Mouse (Mus musculus) forebrain, postnatal 0 days (tissue): ENCODE data around the gene Gpam. TPM values are rescaled to one million over a fixed set of nuclear protein-coding genes. Genes with fewer than 3 reads are reported as not detected.

Experiments used
- ATAC-seq: fragments of 200-750 bp; cut with Nextera tagmentation; 2 replicates; pipeline ENCODE4 v1.8.0; 2017; ENCODE audit warnings: mild to moderate bottlenecking, moderate library complexity
- DNase-seq: peaks from one replicate; pipeline ENCODE4 v3.0.0-alpha.2; 2015
- H3K27ac ChIP-seq: fragments of 300-500 bp; sonication (generic); 2 replicates; pipeline ENCODE4 v1.5.1; 2014; ENCODE audit warnings: low read depth, mild to moderate bottlenecking, antibody characterized with exemption, low read length, moderate library complexity, mixed read lengths
- H3K27me3 ChIP-seq: fragments of 300-500 bp; sonication (generic); 2 replicates; pipeline ENCODE4 v1.6.1; 2014; ENCODE audit warnings: mild to moderate bottlenecking, low read length, mixed read lengths; ENCODE audit not compliant: insufficient read depth
- H3K36me3 ChIP-seq: fragments of 300-500 bp; sonication (generic); 2 replicates; pipeline ENCODE4 v1.6.1; 2014; ENCODE audit warnings: mild to moderate bottlenecking, moderate library complexity; ENCODE audit not compliant: insufficient read depth
- H3K4me1 ChIP-seq: fragments of 300-500 bp; sonication (generic); 2 replicates; pipeline ENCODE4 v1.6.1; 2014; ENCODE audit warnings: antibody characterized with exemption; ENCODE audit not compliant: insufficient read depth
- H3K4me2 ChIP-seq: fragments of 300-500 bp; sonication (generic); 2 replicates; pipeline ENCODE4 v1.6.1; 2014; ENCODE audit warnings: low read depth, mild to moderate bottlenecking, moderate library complexity
- H3K4me3 ChIP-seq: fragments of 300-500 bp; sonication (generic); 2 replicates; pipeline ENCODE4 v1.5.1; 2014; ENCODE audit warnings: low read depth, low read length, mixed read lengths
- H3K9ac ChIP-seq: fragments of 300-500 bp; sonication (generic); 2 replicates; pipeline ENCODE4 v1.6.1; 2014; ENCODE audit warnings: mild to moderate bottlenecking
- H3K9me3 ChIP-seq: fragments of 300-500 bp; sonication (generic); 2 replicates; pipeline ENCODE4 v1.6.1; 2016; ENCODE audit warnings: low read length
- CTCF ChIP-seq: sonication (generic); IDR thresholded peaks from 2 replicates; pipeline ENCODE4 v1.5.1; 2016; ENCODE audit warnings: antibody characterized with exemption, control low read depth, low read depth
- WGBS: fragments of 180-500 bp; shearing (Covaris S2); extraction: QIAGEN DNeasy Blood & Tissue Kit; methylation state at CpG from one replicate; pipeline ENCODE4 v1.1.7; 2014; 5-methylcytosine and 5-hydroxymethylcytosine counted together
- polyA plus RNA-seq: library from polyadenylated mRNA; unstranded; fragments of >200 nt; fragmentation: Nextera tagmentation; extraction: Ambion mirVana; gene quantifications from 2 replicates; pipeline ENCODE4 v1.2.1, GENCODE M21; 2015
- total RNA-seq: library from RNA; depleted of rRNA; stranded (reverse); fragments of >200 nt; gene quantifications from 2 replicates; pipeline ENCODE4 v1.2.3, GENCODE M21; 2014

Gene Gpam
- total and polyA plus RNA-seq, 2 experiments from 2014 or later = 20.6 to 58.6 TPM

DNA sequence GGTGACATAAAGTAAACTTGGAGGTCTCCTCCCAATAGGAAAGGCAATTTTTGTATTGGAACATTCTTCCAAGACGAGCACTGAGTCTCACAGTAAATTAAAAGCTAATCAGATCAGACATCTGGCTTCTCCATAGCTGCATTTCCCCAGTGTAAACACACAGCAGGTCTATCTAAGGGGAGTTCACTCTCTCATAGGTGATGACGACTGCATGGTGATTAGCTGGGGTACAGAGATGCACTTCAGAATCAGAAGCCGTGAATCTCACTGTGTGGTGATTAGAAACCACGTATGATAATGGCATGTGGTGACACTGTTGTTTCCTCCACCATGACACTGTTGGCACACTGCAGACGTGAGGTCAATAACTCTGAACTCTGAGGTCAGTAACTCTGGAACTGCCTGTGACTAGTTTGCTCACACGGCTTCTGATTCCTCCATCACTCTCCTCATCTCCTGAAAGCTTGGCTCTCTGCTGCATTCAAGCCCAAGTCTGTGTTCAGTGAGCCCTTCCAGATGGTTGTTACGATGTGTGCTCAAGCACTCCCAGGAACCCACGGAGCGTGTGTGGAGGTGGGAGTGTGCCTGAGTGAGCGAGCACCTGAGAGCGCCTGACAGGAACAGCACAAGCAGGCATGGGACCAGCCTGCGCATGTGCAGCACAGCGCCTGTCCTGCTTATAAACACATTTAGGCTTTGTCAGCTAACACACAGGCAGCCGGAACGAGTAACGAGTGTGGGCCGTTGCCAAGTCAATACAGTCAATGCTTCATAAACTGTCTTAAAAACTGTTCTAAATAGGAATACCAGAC, 35.2 kb downstream of the Gpam start:
- 71% methylated on average over 17 of the region's 17 CpGs for WGBS
- no peak overlapping the region for H3K27ac ChIP-seq
- H3K9ac ChIP-seq = no peak overlapping the region
- no peaks in the 10 kb centered on the region for H3K4me1 ChIP-seq
- peaks cover 56% of the 10 kb centered on the region for H3K36me3 ChIP-seq
- H3K9me3 ChIP-seq = no peaks in the 10 kb centered on the region
- TF ChIP-seq CTCF = no peak
- peak; percentile 39 for DNase-seq
- peak; percentile 23; the same call in 1 of the 2 replicates for ATAC-seq
- no peak overlapping the region for H3K4me2 ChIP-seq
- H3K4me3 ChIP-seq = no peak overlapping the region
- H3K27me3 ChIP-seq = no peaks in the 10 kb centered on the region

DNA sequence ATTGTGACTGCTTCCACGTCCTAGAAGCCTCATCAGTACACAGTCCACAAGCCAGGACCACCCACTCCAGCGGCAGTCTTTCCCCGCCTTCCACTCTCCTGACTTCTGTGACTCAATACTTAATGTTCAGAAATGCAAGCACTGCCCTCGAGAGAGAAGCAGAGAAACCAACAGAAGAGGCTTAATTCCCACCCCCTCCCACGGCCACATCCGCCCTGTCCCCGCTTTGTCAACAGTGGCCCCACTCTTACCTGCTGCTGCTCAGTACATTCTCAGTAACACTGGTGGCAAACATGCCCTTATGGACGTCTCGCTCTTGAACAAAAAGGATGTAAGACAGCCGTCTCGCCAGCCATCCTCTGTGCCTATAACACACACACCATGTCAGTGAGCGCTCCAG, 36.2 kb downstream of the Gpam start:
- Histone ChIP-seq H3K27me3 (no peaks in the 10 kb centered on the region), H3K36me3 (peaks cover 63% of the 10 kb centered on the region), H3K27ac (no peak overlapping the region), H3K4me1 (no peaks in the 10 kb centered on the region), H3K4me3 (no peak overlapping the region), H3K9ac (no peak overlapping the region), H3K9me3 (no peaks in the 10 kb centered on the region), H3K4me2 (no peak overlapping the region)
- 87% methylated on average over 12 of the region's 12 CpGs for WGBS
- ATAC-seq (no peak), DNase-seq (no peak)
- TF ChIP-seq CTCF = no peak

GRCm38 (mm10) chr19:55090142-55090541, 36.9 kb downstream of the Gpam start:
- Histone ChIP-seq H3K36me3 (peaks cover 63% of the 10 kb centered on the region), H3K4me3 (no peak overlapping the region), H3K27ac (no peak overlapping the region), H3K9ac (no peak overlapping the region), H3K4me2 (no peak overlapping the region), H3K27me3 (no peaks in the 10 kb centered on the region), H3K4me1 (no peaks in the 10 kb centered on the region), H3K9me3 (no peaks in the 10 kb centered on the region)
- no peak for TF ChIP-seq CTCF
- ATAC-seq = no peak
- WGBS = 91% methylated on average over 7 of the region's 7 CpGs
- no peak for DNase-seq

- Histone ChIP-seq H3K9me3 (no peaks in the 10 kb centered on the region), H3K9ac (no peak overlapping the region), H3K4me3 (no peak overlapping the region), H3K36me3 (peaks cover 85% of the 10 kb centered on the region), H3K27me3 (no peaks in the 10 kb centered on the region), H3K27ac (no peak overlapping the region), H3K4me2 (no peak overlapping the region), H3K4me1 (no peaks in the 10 kb centered on the region)
- TF ChIP-seq CTCF = no peak
- 89% methylated on average over 8 of the region's 8 CpGs for WGBS
- DNase-seq = no peak
- ATAC-seq = no peak
Measured at GRCm38 (mm10) chr19:55087776-55088175, 39.3 kb downstream of the Gpam start.

DNA sequence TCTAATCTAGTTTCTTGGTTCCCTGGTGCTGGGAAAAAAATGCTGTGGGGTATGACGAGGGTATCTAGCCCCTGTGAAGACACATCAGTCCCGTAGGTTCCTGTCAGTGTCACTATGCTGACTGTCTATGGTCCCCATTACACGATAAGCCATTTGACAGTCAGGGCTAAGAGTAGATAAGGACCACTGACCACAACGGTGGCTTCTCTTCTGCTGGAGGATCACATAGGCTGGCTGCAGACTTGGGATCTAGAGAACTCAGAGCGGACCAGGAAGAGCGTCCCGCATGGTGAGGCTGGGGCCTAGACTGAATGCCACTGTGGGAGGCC, 41.2 kb downstream of the Gpam start:
- 96% methylated on average over 7 of the region's 7 CpGs for WGBS
- Histone ChIP-seq H3K36me3 (peaks cover 92% of the 10 kb centered on the region), H3K27me3 (no peaks in the 10 kb centered on the region), H3K9ac (no peak overlapping the region), H3K4me1 (no peaks in the 10 kb centered on the region), H3K27ac (no peak overlapping the region), H3K4me3 (no peak overlapping the region), H3K9me3 (no peaks in the 10 kb centered on the region), H3K4me2 (no peak overlapping the region)
- no peak for TF ChIP-seq CTCF
- ATAC-seq = no peak
- no peak for DNase-seq

GRCm38 (mm10) chr19:55084971-55085856, 41.8 kb downstream of the Gpam start:
- Histone ChIP-seq H3K4me2 (no peak overlapping the region), H3K9ac (no peak overlapping the region), H3K27ac (no peak overlapping the region), H3K4me3 (no peak overlapping the region), H3K36me3 (peaks cover 86% of the 10 kb centered on the region), H3K9me3 (no peaks in the 10 kb centered on the region), H3K27me3 (no peaks in the 10 kb centered on the region), H3K4me1 (no peaks in the 10 kb centered on the region)
- TF ChIP-seq CTCF = no peak
- ATAC-seq (no peak), DNase-seq (no peak)
- 91% methylated on average over 4 of the region's 4 CpGs for WGBS

DNA sequence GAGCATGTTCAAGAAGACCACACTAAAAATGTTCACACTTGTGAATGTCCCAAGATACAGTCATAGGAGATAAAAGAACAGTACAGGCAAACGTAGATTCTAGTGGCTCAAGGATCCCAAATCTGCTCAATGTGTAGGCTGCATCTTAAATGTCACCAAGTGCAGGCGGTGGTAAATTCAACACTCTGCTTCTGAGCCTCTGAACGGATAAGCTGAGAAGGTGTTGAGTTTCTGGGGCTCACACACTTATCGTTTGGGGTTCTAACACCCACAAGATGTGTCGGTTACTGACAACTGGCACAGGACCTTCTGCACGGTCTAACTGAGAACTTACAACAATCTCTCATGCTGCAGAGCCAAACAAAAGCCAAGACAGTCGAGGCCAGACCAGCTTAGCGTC, 50.2 kb downstream of the Gpam start:
- H3K9me3 ChIP-seq = no peaks in the 10 kb centered on the region
- H3K4me1 ChIP-seq = no peaks in the 10 kb centered on the region
- H3K27me3 ChIP-seq = no peaks in the 10 kb centered on the region
- DNase-seq (no peak), ATAC-seq (no peak)
- no peak for TF ChIP-seq CTCF
- H3K9ac ChIP-seq = no peak overlapping the region
- no peak overlapping the region for H3K27ac ChIP-seq
- H3K4me3 ChIP-seq = no peak overlapping the region
- WGBS = 58% methylated on average over 8 of the region's 8 CpGs
- H3K36me3 ChIP-seq = peaks cover 77% of the 10 kb centered on the region
- no peak overlapping the region for H3K4me2 ChIP-seq
